Mouse (Mus musculus): ENCODE measurements around the gene Flrt3. TPM values are rescaled to one million over a fixed set of nuclear protein-coding genes. Genes with fewer than 3 reads are reported as not detected.

The Flrt3 gene
- polyA plus RNA-seq (2012; rRNA removed): 11.3 and 11.8 TPM in 2 replicates

DNA sequence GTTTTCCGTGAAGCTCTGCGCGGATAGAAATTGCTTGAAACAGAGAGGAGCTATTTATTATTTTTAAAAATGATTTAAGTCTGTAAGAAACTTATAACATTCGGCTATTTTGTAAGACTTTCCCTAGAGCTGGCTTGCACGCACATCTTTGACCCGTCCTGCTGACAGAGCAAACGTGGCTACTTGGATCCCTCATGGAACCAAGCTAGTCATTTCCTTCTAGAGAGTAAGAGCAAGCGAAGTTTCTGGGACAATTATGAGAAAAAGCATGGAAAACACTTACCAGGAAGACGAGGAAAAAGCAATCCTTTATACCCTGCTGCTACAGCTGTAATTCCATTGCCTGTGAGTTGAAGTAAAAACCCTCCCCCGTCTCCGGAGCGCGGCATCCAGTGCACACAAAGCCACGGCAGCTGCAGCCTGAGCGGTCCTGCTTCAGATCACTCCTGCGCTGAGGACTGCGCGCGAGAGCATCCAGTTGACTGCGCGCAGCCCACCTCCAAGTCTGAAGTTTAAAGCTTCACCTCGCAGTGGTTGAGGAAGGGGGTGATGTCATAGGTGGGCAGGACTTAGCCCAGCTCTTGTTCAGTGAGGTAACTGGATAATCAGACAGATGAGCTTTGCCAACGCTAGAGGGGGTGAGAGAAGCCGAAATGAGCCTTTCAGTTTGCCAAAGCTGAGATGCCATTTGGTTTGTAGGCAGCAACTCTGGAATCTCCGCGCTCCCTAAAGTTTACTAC lies at the start of gene Flrt3:
Gene Flrt3, minus strand, starts transcription at position 507 of the 740 bp plus-strand sequence.
- Histone ChIP-seq H3K27ac (ENCODE audit: insufficient read depth, low read length) (peak within 1 kb of the TSS; percentile 70), H3K4me1 (ENCODE audit: control insufficient read depth, insufficient read depth, low read length) (no peaks in the 10 kb centered on the region), H3K4me3 (ENCODE audit: insufficient read depth, low read length) (peak within 1 kb of the TSS; percentile 52)
- TF ChIP-seq POLR2A (IDR thresholded peaks at IDR 0.05; ENCODE audit: extremely low read depth, insufficient read depth, low read length) (peak; percentile 100), CTCF (IDR thresholded peaks at IDR 0.05; ENCODE audit: extremely low read depth, insufficient read depth, low read length) (peak; percentile 88)

DNA sequence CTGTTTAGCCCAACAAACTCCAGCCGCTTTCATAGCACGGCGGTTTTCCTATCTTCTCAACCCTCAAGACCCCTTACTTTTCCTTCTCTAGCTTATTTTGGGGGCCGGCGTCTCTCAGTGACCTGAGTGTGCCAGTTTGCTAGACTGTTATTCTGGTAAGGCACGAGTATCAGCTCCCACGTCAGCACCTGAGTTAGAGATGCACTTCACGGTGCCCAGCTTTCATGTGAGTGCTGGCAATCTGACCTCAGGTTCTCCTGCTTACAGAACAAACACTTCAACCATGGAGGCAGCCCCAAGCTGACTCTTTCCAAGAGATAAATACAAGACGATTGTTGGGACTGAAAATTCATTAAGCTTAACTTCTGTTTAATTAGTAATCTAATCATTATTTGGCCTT lies 46.1 kb upstream of the Flrt3 start:
- Histone ChIP-seq H3K27ac (ENCODE audit: insufficient read depth, low read length) (no peak overlapping the region), H3K4me3 (ENCODE audit: insufficient read depth, low read length) (no peak overlapping the region), H3K4me1 (ENCODE audit: control insufficient read depth, insufficient read depth, low read length) (no peaks in the 10 kb centered on the region)
- no peak for TF ChIP-seq POLR2A (IDR thresholded peaks at IDR 0.05; ENCODE audit: extremely low read depth, insufficient read depth, low read length)
- no peak for TF ChIP-seq CTCF (IDR thresholded peaks at IDR 0.05; ENCODE audit: extremely low read depth, insufficient read depth, low read length)

DNA sequence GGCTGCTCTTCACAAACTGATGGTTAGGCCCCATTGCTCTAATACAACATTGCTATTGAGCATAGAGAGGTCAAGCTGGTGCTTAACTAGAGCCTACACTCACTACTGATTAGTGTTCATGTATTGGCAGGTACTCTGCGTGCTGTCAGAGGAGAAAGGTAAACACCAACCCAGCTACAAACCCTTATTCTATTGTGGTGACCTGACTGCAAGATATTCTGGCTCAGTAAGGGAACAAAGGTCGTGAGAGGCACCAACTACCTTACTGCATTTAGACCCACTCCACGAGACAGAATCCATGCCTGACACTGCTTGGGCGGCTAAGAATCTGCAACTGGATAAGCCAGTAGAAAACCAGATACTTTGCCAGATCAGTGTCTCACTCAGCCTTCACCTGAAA lies 44.6 kb upstream of the Flrt3 start:
- TF ChIP-seq POLR2A (IDR thresholded peaks at IDR 0.05; ENCODE audit: extremely low read depth, insufficient read depth, low read length): no peak
- no peak for TF ChIP-seq CTCF (IDR thresholded peaks at IDR 0.05; ENCODE audit: extremely low read depth, insufficient read depth, low read length)
- Histone ChIP-seq H3K4me3 (ENCODE audit: insufficient read depth, low read length) (no peak overlapping the region), H3K27ac (ENCODE audit: insufficient read depth, low read length) (no peak overlapping the region), H3K4me1 (ENCODE audit: control insufficient read depth, insufficient read depth, low read length) (no peaks in the 10 kb centered on the region)

DNA sequence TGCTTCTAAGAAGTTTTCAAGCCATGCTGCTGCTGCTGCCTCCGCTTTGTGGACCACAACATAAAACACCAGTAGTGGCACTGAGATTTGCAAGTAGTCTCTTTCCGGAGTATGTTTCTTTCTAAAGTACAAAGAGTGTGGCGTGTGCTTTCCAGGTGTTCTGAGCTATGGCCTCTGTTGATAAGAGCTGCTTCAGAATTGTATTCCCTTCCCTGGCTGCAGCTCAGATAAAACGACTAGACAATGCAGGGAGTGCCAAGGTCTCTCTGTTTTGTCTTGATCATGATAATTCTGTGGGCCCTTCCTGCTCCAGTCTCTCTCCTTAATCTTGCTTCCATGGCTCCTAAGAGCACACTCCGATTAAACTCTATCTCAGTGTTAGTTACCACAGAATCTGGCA lies 36.3 kb upstream of the Flrt3 start:
- TF ChIP-seq POLR2A (IDR thresholded peaks at IDR 0.05; ENCODE audit: extremely low read depth, insufficient read depth, low read length) (no peak), CTCF (IDR thresholded peaks at IDR 0.05; ENCODE audit: extremely low read depth, insufficient read depth, low read length) (no peak)
- Histone ChIP-seq H3K4me3 (ENCODE audit: insufficient read depth, low read length) (no peak overlapping the region), H3K27ac (ENCODE audit: insufficient read depth, low read length) (no peak overlapping the region), H3K4me1 (ENCODE audit: control insufficient read depth, insufficient read depth, low read length) (no peaks in the 10 kb centered on the region)

DNA sequence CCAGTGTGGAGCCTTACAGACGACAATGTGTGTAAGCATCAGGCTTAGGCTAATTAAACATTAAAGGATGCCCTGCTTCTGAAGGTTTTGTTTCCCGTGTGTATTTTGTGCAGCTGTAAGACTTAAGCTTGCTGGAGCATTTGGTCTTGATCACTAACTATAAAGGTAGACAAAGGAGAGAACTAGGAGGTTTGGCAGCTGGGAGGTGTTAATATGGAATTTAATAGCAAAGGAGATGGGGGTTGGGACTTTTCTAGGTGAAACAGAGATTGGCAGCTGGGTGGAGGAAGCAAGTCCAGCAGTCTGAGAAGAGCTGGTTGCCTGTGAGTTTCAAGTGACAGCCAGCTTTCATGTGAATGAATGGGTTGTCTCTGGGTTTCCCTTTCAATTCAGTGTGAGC lies 34.0 kb upstream of the Flrt3 start:
- no peak overlapping the region for H3K4me3 ChIP-seq (ENCODE audit: insufficient read depth, low read length)

DNA sequence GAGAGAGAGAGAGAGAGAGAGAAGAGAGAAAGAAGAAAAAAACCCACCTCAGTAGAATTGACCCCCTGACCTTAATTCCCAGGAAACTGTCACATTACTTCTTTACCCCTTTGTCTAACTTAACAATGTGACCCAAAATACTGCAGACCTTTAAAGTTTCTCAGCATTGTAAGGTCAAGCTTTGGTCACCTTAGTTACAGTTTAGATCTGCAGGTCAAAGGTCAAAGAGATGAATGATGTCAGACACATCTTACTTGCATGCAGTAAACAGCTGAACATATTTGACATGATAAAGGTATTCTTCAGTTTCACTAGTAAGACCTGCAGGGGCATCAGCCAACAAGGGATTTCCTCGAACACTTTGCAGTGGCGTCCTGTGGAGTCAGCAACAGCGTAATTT lies 32.9 kb upstream of the Flrt3 start:
- H3K27ac ChIP-seq (ENCODE audit: insufficient read depth, low read length): no peak overlapping the region
- no peaks in the 10 kb centered on the region for H3K4me1 ChIP-seq (ENCODE audit: control insufficient read depth, insufficient read depth, low read length)
- no peak for TF ChIP-seq POLR2A (IDR thresholded peaks at IDR 0.05; ENCODE audit: extremely low read depth, insufficient read depth, low read length)
- no peak for TF ChIP-seq CTCF (IDR thresholded peaks at IDR 0.05; ENCODE audit: extremely low read depth, insufficient read depth, low read length)
- no peak overlapping the region for H3K4me3 ChIP-seq (ENCODE audit: insufficient read depth, low read length)

More for the DNA sequence above, 34.0 kb upstream of the Flrt3 start:
- TF ChIP-seq POLR2A (IDR thresholded peaks at IDR 0.05; ENCODE audit: extremely low read depth, insufficient read depth, low read length): no peak
- TF ChIP-seq CTCF (IDR thresholded peaks at IDR 0.05; ENCODE audit: extremely low read depth, insufficient read depth, low read length): no peak
- no peaks in the 10 kb centered on the region for H3K4me1 ChIP-seq (ENCODE audit: control insufficient read depth, insufficient read depth, low read length)
- no peak overlapping the region for H3K27ac ChIP-seq (ENCODE audit: insufficient read depth, low read length)

DNA sequence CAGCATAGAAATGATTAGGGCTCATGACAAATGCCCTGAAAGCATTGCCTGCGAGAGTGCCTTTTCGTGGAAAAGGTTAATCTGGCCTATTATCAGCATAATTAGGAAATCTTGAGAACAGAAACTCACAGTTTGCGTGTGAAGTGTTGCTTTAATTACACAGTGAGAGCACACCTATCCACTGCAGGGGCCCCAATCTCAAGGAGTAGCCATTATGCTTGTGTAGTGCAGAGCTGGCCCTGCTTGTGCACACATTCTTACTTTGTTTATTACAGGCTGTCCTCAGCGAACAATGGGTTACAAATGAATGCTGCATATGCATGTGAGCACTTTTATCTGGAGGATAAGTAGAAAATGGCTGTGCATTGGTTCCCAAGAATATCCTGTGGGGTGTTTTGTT lies 32.1 kb upstream of the Flrt3 start:
- Histone ChIP-seq H3K27ac (ENCODE audit: insufficient read depth, low read length) (no peak overlapping the region), H3K4me1 (ENCODE audit: control insufficient read depth, insufficient read depth, low read length) (no peaks in the 10 kb centered on the region), H3K4me3 (ENCODE audit: insufficient read depth, low read length) (no peak overlapping the region)
- TF ChIP-seq CTCF (IDR thresholded peaks at IDR 0.05; ENCODE audit: extremely low read depth, insufficient read depth, low read length) (no peak), POLR2A (IDR thresholded peaks at IDR 0.05; ENCODE audit: extremely low read depth, insufficient read depth, low read length) (no peak)

DNA sequence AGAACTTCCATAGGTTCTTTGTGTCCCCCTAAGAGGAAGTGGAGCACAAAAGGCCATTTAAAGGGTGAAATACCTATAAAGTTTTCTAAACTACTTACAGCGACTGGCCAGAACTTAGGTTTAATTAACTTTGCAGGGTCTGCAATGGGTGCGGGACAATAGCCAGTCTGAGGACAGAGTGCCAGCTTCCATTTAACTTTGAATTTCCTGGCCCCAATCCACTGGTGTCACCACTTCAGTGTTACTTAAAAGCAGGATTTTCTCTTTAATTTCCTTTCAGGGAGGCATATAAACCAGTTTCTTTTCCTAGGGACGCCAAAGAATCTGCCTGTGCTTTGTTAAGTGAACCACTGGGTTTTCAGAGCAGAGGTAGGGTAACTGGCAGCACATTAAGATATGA lies 27.3 kb upstream of the Flrt3 start:
- H3K27ac ChIP-seq (ENCODE audit: insufficient read depth, low read length): no peak overlapping the region
- TF ChIP-seq CTCF (IDR thresholded peaks at IDR 0.05; ENCODE audit: extremely low read depth, insufficient read depth, low read length) (no peak), POLR2A (IDR thresholded peaks at IDR 0.05; ENCODE audit: extremely low read depth, insufficient read depth, low read length) (no peak)
- no peak overlapping the region for H3K4me3 ChIP-seq (ENCODE audit: insufficient read depth, low read length)
- no peaks in the 10 kb centered on the region for H3K4me1 ChIP-seq (ENCODE audit: control insufficient read depth, insufficient read depth, low read length)

DNA sequence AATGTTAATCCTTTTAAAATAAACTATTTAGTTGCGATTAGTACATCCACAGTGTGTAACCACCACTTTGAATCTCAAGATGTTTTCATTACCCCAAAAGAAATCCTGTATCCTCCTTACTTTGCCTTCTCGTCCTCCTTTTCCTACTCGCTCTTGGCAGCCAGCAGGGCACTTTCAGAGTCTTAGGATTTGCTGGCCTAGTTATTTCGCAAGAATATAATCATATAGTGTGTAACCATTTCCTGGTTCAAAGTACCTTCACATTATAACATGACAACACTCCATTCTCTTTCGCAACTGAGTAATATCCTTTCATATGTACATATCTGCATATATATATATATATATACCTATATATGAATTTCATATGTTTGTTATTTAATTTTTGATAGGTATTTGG lies 22.6 kb upstream of the Flrt3 start:
- Histone ChIP-seq H3K4me1 (ENCODE audit: control insufficient read depth, insufficient read depth, low read length) (no peaks in the 10 kb centered on the region), H3K4me3 (ENCODE audit: insufficient read depth, low read length) (no peak overlapping the region), H3K27ac (ENCODE audit: insufficient read depth, low read length) (no peak overlapping the region)
- no peak for TF ChIP-seq POLR2A (IDR thresholded peaks at IDR 0.05; ENCODE audit: extremely low read depth, insufficient read depth, low read length)
- no peak for TF ChIP-seq CTCF (IDR thresholded peaks at IDR 0.05; ENCODE audit: extremely low read depth, insufficient read depth, low read length)

DNA sequence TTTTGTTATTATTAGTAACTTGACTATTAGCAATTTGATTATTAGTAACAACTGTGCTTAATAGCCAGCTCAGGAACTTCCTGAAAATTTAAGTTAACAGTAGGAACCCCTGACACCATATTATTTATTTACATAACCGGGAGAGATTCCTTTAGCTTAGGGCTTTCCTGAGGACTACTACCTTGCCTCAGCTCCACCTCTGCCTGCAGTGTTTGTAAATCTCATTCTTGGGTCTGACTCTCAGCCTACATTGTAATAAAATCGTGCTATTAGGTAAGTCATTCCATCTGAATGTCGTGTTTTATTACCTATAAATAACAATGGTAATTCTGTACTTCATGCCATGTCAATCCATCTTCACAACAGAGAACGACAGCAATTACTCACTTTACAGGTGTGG lies 21.2 kb upstream of the Flrt3 start:
- Histone ChIP-seq H3K27ac (ENCODE audit: insufficient read depth, low read length) (no peak overlapping the region), H3K4me1 (ENCODE audit: control insufficient read depth, insufficient read depth, low read length) (no peaks in the 10 kb centered on the region), H3K4me3 (ENCODE audit: insufficient read depth, low read length) (no peak overlapping the region)
- no peak for TF ChIP-seq CTCF (IDR thresholded peaks at IDR 0.05; ENCODE audit: extremely low read depth, insufficient read depth, low read length)
- TF ChIP-seq POLR2A (IDR thresholded peaks at IDR 0.05; ENCODE audit: extremely low read depth, insufficient read depth, low read length): no peak
